Mouse (Mus musculus) neural tube, embryonic 15.5 days (tissue): ENCODE results near the gene Lmo2. TPM values are rescaled to one million over a fixed set of nuclear protein-coding genes. Genes with fewer than 3 reads are reported as not detected.

Experiments used
- ATAC-seq: fragments of 200-750 bp; cut with Nextera tagmentation; 2 replicates; pipeline ENCODE4 v1.8.0; 2017; ENCODE audit warnings: mild to moderate bottlenecking, moderate TSS enrichment, moderate library complexity; ENCODE audit not compliant: low FRiP score
- H3K27ac ChIP-seq: fragments of 300-500 bp; sonication (generic); replicated peaks from 2 replicates; pipeline ENCODE4 v1.5.1; 2015; ENCODE audit warnings: mild to moderate bottlenecking, inconsistent platforms
- H3K27me3 ChIP-seq: fragments of 300-500 bp; sonication (generic); replicated peaks from 2 replicates; pipeline ENCODE4 v1.6.1; 2015; ENCODE audit warnings: inconsistent platforms
- H3K36me3 ChIP-seq: fragments of 300-500 bp; sonication (generic); 2 replicates; pipeline ENCODE4 v1.6.1; 2015; ENCODE audit warnings: inconsistent platforms
- H3K4me1 ChIP-seq: fragments of 300-500 bp; sonication (generic); 2 replicates; pipeline ENCODE4 v1.6.1; 2015; ENCODE audit warnings: inconsistent platforms
- H3K4me2 ChIP-seq: fragments of 300-500 bp; sonication (generic); 2 replicates; pipeline ENCODE4 v1.6.1; 2015; ENCODE audit warnings: inconsistent platforms, mild to moderate bottlenecking, moderate library complexity
- H3K4me3 ChIP-seq: fragments of 300-500 bp; sonication (generic); replicated peaks from 2 replicates; pipeline ENCODE4 v1.5.1; 2015; ENCODE audit warnings: mild to moderate bottlenecking, inconsistent platforms
- H3K9ac ChIP-seq: fragments of 300-500 bp; sonication (generic); replicated peaks from 2 replicates; pipeline ENCODE4 v1.6.1; 2015; ENCODE audit warnings: mild to moderate bottlenecking, inconsistent platforms
- H3K9me3 ChIP-seq: fragments of 300-500 bp; sonication (generic); replicated peaks from 2 replicates; pipeline ENCODE4 v1.6.1; 2016; ENCODE audit warnings: inconsistent platforms
- WGBS: fragments of 180-500 bp; shearing (Covaris S2); methylation state at CpG from one replicate; pipeline ENCODE4 v1.1.7; 2015; ENCODE audit warnings: mixed read lengths; 5-methylcytosine and 5-hydroxymethylcytosine counted together
- polyA plus RNA-seq: library from polyadenylated mRNA; unstranded; fragments of >200 nt; fragmentation: Nextera tagmentation; extraction: Ambion mirVana; gene quantifications from 2 replicates; pipeline ENCODE4 v1.2.1, GENCODE M21; 2015

The Lmo2 gene
- 49.6 and 55.4 TPM in 2 replicates for polyA plus RNA-seq

DNA sequence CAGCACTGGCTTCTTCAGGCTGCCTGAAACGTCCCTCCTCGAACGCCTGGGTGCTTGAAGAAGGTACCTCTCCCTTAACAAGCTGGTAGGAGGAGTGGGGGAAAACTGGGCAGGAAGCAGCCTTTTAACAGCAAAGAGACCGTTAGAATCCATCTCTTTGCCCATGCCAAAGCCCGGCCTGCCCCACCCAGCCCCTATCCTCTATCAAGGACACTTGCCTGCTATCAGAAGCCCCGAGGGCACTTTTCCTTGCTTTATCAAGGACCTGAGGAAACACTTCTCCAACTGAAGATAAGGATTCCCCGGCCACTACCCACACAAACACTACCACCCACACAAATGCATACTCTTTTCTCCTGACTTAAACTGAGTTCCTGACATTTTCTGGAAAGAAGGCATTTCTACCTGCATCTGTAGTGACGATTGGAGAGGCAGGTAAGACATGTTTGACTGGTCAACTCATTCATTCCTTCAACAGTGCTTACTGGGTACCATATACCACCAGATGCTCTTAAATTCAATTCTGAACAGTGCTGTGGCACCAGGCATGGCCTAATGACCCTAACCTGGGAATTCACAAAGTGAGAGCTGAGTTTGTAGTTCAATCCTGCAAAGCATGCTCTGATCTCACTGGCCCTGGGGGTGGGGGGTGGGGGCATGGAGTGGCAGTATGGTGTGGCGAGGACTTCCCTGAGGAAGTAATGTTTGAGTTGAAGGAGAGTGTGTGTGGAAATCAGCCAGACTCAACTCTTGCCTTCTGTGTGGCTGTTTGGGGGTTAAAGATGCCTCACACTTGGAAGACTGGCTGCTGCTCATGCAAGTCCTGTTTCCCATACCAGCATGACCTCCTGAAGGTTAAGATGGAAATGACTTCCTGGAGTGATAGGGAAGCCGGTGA lies at the start of gene Lmo2:
Gene Lmo2 (plus strand): TSS at position 338 of the 898 bp plus-strand sequence.
- 75% methylated on average over 10 of the region's 10 CpGs for WGBS
- H3K9ac ChIP-seq, result no peak within 1 kb of the TSS
- H3K9me3 ChIP-seq, result no peaks in the 10 kb centered on the region
- H3K36me3 ChIP-seq, result no peaks in the 10 kb centered on the region
- H3K27me3 ChIP-seq, result no peaks in the 10 kb centered on the region
- no peaks in the 10 kb centered on the region for H3K4me1 ChIP-seq
- ATAC-seq, result no peak
- no peak within 1 kb of the TSS for H3K4me2 ChIP-seq
- no peak within 1 kb of the TSS for H3K27ac ChIP-seq
- H3K4me3 ChIP-seq, result no peak within 1 kb of the TSS

DNA sequence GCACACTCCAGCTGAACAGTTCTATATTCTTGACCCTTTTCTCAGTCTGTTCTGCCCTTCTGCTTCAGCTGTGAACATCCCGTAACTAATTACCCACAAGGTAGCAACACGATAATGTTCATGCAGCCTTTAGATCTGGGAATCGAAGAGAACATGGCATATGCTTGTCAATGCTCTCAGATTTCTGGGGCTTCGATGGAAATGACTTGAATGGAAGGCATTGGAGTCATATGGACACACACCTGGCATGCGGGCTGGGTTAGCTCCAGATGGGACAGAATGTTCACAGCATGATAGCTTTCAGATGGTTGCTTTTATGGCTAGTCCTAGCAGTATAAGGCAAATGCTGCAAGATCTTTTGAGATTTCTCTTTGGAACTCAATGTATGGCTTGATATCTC lies 47.2 kb upstream of the Lmo2 start:
- H3K9ac ChIP-seq, result no peak overlapping the region
- H3K36me3 ChIP-seq, result no peaks in the 10 kb centered on the region
- ATAC-seq, result no peak
- no peak overlapping the region for H3K4me2 ChIP-seq
- H3K27ac ChIP-seq, result no peak overlapping the region
- no peaks in the 10 kb centered on the region for H3K9me3 ChIP-seq
- H3K4me1 ChIP-seq, result peaks cover 23% of the 10 kb centered on the region
- no peak overlapping the region for H3K4me3 ChIP-seq
- WGBS, result 80% methylated on average over 5 of the region's 5 CpGs
- H3K27me3 ChIP-seq, result no peaks in the 10 kb centered on the region

DNA sequence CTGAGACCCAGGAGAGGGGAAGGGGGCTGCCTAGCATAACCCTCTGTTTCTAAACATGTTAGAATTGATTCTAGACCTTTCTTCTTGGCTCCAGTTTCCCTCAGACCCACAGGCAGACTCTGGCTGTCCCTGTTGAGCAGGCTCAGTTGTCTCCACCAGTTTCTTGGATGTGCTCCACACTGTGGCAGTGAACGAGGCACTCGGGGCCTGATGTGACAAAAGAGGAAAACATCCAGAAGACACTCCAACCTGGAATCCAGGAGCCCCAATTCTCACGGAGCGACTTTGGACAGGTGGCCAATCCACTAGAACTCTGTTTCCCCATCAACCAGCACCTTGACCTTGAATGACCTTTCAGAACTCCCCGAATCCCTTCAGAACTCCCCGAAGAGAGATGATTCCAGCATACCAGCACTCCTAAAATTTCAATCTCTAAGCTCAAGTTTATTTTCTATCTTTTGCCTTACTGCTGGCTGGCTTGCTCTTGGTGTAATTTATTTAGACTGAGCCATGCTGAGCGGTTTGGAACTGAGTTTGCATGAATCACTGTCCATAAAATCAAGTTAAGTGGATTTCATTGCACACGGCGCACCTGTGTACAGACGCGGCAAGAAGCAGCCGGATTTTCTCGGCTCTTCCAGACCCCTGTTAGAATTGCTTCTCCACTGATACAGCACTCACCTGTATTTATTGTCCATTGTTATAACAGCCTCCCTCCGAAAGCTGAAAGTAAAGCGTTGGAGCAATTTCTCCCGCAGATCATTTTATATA lies 45.1 kb upstream of the Lmo2 start:
- Histone ChIP-seq H3K27ac (peak overlapping the region; percentile 28), H3K4me1 (peaks cover 12% of the 10 kb centered on the region), H3K36me3 (no peaks in the 10 kb centered on the region), H3K27me3 (no peaks in the 10 kb centered on the region), H3K9me3 (no peaks in the 10 kb centered on the region), H3K4me3 (no peak overlapping the region), H3K9ac (no peak overlapping the region), H3K4me2 (no peak overlapping the region)
- WGBS, result 68% methylated on average over 16 of the region's 16 CpGs
- ATAC-seq, result peak; percentile 77

DNA sequence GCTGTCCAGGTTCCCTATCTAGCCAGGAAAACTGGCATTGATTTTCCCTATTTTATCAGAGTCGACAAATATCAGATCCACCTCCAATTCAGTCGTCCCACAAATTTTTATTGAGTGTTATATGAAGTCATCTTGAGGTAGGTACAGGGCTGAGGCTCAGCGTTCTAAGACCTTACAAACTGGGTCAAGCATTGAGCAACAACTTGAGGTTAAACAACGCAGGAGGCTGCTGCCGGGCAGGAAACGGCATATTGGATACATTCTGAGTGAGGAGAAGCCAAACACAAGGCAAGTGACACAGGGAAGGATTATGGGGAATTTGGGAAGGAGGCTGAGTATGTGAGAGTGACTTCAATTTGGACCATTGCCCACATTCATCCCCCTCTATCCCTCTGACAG lies 44.5 kb upstream of the Lmo2 start:
- Histone ChIP-seq H3K9me3 (no peaks in the 10 kb centered on the region), H3K4me3 (no peak overlapping the region), H3K4me2 (no peak overlapping the region), H3K27ac (peak overlapping the region; percentile 28), H3K27me3 (no peaks in the 10 kb centered on the region), H3K9ac (no peak overlapping the region), H3K4me1 (peaks cover 12% of the 10 kb centered on the region), H3K36me3 (no peaks in the 10 kb centered on the region)
- WGBS, result 61% methylated on average over 6 of the region's 6 CpGs
- 0 out of 2 replicates have a peak, but pooled peaks have one; percentile 55 for ATAC-seq

DNA sequence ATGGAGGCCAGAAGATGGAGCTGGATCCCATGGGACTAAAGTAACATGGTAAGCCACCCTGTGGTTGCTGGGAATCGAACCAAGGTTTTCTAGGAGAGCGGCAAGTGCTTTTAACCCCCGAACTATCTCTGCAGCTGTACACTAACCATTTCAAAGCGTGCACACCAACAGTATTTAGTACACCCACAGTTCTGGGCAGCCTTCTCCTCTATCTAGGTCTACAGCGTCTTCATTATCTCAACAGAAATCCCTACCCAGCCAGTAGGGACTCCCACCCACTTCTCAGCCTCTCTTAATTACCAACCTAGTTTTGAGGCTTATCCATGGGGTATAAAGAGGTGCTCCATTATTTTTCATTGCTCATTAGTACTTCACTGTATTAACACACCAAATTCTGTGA lies 41.7 kb upstream of the Lmo2 start:
- Histone ChIP-seq H3K36me3 (no peaks in the 10 kb centered on the region), H3K9ac (no peak overlapping the region), H3K27me3 (no peaks in the 10 kb centered on the region), H3K4me1 (peaks cover 12% of the 10 kb centered on the region), H3K9me3 (no peaks in the 10 kb centered on the region), H3K27ac (no peak overlapping the region), H3K4me2 (no peak overlapping the region), H3K4me3 (no peak overlapping the region)
- WGBS, result 92% methylated on average over 5 of the region's 5 CpGs
- ATAC-seq, result no peak

DNA sequence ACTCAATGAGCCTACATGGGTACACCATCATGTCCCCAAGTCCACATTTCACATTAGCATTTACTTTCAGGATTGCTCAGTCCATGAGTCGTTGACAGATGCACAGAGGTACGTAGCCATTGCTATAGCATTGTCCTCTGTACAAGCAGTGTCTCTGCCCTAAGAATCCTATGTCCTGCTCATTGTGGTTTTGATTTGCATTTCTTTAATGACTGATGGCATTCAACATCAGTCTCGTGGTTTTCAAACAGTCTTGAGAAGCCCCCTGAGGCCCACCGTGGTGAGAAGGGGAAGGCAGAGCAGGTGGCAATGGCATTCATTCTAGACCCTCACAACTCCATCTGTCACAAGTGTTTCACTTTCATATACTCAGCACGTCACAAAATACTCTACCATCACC lies 40.4 kb upstream of the Lmo2 start:
- 78% methylated on average over 5 of the region's 5 CpGs for WGBS
- Histone ChIP-seq H3K9ac (no peak overlapping the region), H3K9me3 (no peaks in the 10 kb centered on the region), H3K4me1 (peaks cover 8% of the 10 kb centered on the region), H3K27ac (no peak overlapping the region), H3K36me3 (no peaks in the 10 kb centered on the region), H3K4me2 (no peak overlapping the region), H3K27me3 (no peaks in the 10 kb centered on the region), H3K4me3 (no peak overlapping the region)
- ATAC-seq, result no peak

DNA sequence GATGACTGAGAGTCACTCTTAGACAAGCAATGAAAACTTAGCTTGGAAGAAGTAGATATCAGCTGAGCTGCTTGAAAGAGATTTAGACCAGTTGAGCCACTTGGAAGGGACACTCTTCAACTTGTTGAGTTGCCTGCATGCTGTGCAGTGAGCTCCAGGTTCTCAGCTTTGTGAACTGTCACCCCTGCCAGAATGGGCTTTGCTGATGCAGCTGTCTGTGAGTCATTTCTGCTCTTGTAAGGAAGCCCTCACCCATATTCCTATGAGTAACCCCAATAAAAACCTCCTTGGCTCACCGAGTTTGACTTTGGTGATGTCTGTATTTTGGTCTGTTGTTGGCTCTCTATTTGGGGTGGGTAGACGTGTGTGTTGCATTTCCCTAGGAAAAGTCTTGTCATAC lies 39.4 kb upstream of the Lmo2 start:
- Histone ChIP-seq H3K27ac (no peak overlapping the region), H3K4me1 (no peaks in the 10 kb centered on the region), H3K4me2 (no peak overlapping the region), H3K9ac (no peak overlapping the region), H3K4me3 (no peak overlapping the region), H3K27me3 (no peaks in the 10 kb centered on the region), H3K36me3 (no peaks in the 10 kb centered on the region), H3K9me3 (no peaks in the 10 kb centered on the region)
- no peak for ATAC-seq
- WGBS, result 81% methylated on average over 2 of the region's 2 CpGs

DNA sequence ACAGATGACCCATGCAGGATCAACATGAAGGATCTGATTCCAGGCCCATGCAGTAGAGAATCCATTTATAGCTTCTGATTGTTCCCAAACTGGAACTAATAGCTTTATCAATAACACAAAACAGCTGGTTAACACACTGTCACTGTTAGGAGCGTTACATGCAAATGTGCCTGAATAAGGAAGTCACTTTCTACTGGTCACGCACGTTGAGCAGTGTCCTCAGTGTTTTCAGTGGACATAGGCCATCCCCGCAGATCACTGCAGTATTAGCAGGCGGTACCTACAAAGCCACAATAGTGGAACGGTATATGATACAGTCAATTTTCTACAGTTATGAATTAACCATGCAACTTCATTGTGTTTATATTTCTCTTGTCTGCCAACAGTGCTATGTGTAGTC lies 38.3 kb upstream of the Lmo2 start:
- Histone ChIP-seq H3K27ac (no peak overlapping the region), H3K36me3 (no peaks in the 10 kb centered on the region), H3K4me1 (no peaks in the 10 kb centered on the region), H3K4me3 (no peak overlapping the region), H3K9ac (no peak overlapping the region), H3K4me2 (no peak overlapping the region), H3K9me3 (no peaks in the 10 kb centered on the region), H3K27me3 (no peaks in the 10 kb centered on the region)
- WGBS, result 77% methylated on average over 6 of the region's 6 CpGs
- ATAC-seq, result no peak

DNA sequence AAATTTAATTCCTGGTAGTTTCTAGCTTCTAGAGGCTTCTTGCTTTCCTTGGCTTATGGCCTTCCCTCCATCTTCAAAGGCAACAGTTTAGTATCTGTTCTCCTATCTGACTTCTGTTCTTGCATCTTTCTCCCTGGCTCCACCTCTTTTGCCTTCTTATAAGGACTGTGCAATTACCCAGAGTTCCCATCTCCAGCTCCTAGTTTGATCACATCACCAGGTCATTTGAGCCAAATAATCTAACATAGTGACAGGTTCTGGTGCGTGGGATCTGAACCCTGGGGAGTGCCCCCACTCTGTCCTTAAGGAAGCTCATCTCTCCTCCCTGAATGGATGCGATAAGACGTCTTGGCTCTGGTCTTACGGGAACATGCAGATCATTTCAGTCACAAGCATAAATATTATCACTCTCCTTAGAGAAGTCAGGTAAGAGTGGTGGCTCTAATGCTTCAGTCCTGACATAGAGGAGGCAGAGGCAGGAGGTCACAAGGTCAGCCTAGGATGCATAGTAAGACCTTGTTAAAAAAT lies 31.1 kb upstream of the Lmo2 start:
- no peaks in the 10 kb centered on the region for H3K27me3 ChIP-seq
- H3K4me1 ChIP-seq, result peaks cover 37% of the 10 kb centered on the region
- no peaks in the 10 kb centered on the region for H3K36me3 ChIP-seq
- H3K4me3 ChIP-seq, result no peak overlapping the region
- H3K9me3 ChIP-seq, result no peaks in the 10 kb centered on the region
- WGBS, result 85% methylated on average over 4 of the region's 4 CpGs
- H3K27ac ChIP-seq, result no peak overlapping the region
- no peak for ATAC-seq
- H3K9ac ChIP-seq, result no peak overlapping the region
- no peak overlapping the region for H3K4me2 ChIP-seq

DNA sequence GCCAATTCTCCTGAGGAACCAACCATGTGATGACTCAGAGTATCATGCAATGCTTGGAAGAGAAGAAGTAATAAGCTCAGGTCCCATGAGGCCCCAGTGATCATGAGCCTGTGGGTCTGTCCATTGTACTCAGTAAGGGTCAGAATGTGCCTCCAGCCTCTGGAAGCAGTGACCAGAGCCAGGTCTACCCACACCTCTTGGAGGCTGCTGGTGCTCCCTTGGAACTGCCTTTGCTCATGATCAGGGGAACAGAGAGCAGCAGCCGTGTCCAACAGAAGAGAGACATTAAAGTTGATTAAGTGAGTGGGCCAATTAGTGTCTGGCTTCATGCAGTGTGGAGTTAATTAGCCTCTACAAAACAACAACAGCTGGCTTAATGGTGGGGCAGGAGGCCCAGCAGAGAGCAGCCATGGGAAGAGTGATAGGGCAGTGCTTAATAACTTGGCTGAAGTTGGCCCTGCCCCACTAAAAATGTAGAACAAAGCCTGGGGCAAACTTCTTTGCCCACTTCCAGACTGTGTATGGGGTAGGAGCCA lies 30.1 kb upstream of the Lmo2 start:
- no peak overlapping the region for H3K4me3 ChIP-seq
- no peaks in the 10 kb centered on the region for H3K9me3 ChIP-seq
- H3K9ac ChIP-seq, result no peak overlapping the region
- H3K4me1 ChIP-seq, result peaks cover 43% of the 10 kb centered on the region
- H3K4me2 ChIP-seq, result no peak overlapping the region
- H3K27ac ChIP-seq, result peak overlapping the region; percentile 14
- no peaks in the 10 kb centered on the region for H3K27me3 ChIP-seq
- H3K36me3 ChIP-seq, result no peaks in the 10 kb centered on the region
- peak; percentile 72 for ATAC-seq
- WGBS, result 14% methylated on average over 1 of the region's 1 CpGs

DNA sequence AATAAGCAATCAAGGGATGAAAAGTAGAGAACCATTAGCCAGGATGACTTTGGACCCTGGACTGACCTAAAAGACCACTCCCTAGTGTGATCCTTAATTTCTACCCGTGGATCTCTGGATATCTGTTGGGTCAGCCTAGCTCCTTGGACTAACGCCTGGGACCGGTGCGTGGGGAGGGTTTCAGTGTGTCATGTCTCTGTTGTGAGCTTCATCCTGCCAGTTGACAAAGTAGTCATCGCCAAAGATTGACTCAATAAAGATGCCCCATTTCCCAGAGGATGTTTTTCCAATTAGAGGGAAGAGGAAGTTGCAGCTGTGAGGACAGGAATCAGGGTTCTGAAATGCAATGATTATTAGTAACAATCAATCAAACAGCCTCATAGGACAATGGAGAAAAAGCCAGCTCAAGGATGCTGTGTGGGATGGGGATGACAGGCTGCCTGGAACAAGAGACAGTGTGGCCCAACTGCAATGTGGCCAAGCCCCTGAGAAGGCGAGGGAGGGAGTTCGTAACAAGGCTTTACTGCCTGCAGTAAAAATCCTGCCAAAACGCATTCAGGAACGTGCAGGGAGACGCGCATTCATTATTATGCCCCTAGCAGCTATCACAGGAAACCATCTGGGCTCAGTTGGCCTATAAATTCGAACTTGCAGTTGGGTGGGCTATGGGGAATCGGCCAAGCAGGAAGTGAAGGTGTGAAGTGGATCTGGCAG lies 27.3 kb upstream of the Lmo2 start:
- 21% methylated on average over 13 of the region's 13 CpGs for WGBS
- Histone ChIP-seq H3K27me3 (no peaks in the 10 kb centered on the region), H3K4me2 (no peak overlapping the region), H3K36me3 (no peaks in the 10 kb centered on the region), H3K9ac (no peak overlapping the region), H3K4me1 (peaks cover 44% of the 10 kb centered on the region), H3K27ac (peak overlapping the region; percentile 49), H3K9me3 (no peaks in the 10 kb centered on the region), H3K4me3 (no peak overlapping the region)
- peak; percentile 39; the same call in 1 of the 2 replicates for ATAC-seq
